Mouse (Mus musculus) heart, postnatal 0 days (tissue): ENCODE results near the gene Marcks.

Source experiments
- CTCF ChIP-seq: IDR thresholded peaks from 2 replicates; pipeline ENCODE4 v1.5.1; 2016; ENCODE audit warnings: antibody characterized with exemption, control low read depth, low read depth
- EP300 ChIP-seq: IDR thresholded peaks from 2 replicates; pipeline ENCODE4 v1.6.1; 2016; ENCODE audit warnings: antibody characterized with exemption, low read depth

DNA sequence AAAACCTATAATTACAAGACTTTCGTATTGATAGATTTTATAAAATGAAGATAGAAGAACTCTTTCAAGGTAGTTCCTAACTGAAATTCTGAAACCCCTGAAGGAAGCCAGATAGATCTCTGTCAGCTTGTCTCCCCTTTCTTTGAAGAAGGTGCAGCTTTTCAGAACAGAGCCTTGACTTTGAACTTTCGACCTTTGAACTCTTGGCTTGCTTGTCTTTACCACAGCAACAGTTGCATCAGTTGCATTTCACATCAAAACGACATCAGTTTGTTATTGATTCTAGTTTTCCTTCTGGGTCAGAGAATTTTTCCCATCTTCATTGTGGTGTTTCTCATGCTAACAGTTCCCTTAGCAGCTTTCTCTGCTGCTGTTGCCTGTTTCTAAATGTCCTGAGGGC is 9.3 kb upstream of the Marcks start:
- TF ChIP-seq EP300 (no peak), CTCF (no peak)
